Mouse (Mus musculus): Measurements from ENCODE around the gene Sumo3.

Sumo3 gene

DNA sequence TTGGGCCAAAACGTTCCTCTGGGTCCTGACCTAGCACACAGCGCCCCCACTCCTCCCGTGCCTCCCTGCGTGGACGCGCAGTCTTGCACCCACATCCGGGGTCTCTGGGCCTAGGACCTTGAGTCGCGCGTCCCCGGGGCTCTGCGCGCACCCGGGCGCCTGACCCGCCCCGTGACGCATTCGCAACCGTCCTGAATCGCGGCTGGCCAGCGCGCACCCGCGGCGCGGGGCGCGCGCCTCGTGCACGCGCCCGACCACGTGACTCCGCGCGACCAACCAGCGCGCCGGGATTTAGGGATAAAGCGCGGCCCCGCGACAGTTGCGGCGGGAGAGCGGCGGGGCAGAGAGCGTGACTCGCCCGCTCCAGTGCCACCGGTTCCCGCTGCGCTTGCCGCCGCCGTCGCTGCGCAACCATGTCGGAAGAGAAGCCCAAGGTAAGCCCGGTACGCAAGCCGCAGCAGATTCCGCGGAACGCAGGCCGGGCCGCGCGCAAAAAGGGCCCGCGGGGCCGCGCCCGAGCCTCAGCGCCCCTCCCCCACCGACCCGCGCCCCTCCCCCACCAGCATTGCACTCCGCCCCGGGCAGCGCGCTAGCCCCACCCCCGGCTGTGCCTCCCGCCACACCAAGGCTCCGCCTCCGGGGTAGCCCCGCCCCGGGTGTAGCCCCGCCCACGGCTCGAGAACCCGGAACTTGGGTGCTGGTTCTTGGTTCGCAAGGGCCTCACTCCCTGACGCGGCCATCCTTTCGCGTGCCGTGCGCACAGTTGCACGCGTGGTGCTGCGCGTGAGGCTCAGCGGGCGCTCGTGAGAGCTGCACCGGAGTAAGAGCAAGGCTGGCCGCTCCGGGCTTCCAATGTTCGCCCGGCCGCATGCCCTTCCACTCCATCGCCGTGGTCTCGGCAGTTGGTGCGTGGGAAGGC, at the start of gene Sumo3, which contains the start of gene Gm49325:
TSS of gene Sumo3 (plus strand) at position 190 of the 919 bp plus-strand sequence.
TSS of gene Gm49325 (plus strand) at position 290 of the 919 bp plus-strand sequence.
- DNase-seq: peak; percentile 100

DNA sequence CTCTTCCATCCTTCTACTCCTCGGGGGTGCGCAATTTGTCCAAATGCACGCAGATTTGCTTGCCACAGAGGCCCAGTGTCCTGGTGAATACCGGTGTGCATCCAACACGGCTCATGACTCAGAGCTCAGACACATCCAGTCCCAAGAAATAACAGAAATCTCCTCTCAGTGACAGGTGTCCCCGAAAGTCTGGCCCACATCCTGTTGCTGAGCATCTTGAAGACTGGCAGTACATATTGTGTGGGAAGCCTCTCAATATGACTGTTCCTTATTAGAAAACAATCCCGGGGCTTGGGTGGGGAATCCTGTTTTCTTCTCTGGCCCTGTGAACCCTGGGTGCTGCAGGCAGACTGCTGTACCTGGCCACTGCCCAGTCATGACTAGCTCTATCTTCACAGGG, 49.3 kb upstream of the Sumo3 start:
- no peak for DNase-seq

DNA sequence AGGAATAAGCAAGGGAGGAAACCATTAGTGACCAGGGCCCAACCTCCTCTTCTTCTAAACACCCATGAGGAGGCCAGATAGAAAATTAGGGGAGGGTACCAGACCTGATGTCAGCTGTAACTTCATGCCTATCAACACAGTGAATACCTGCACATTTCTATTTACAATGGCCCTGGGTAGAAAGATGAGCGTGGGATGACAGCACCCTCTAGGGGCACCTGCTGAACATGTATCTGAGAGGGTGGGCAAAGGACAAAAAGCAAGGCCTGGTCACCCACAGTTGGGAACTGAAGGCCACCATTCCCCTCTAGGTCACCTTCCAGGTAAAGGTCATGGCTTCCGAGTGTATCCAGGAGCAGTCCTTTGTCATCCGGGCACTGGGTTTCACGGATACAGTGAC, 48.3 kb upstream of the Sumo3 start:
- DNase-seq: peak; percentile 28

DNA sequence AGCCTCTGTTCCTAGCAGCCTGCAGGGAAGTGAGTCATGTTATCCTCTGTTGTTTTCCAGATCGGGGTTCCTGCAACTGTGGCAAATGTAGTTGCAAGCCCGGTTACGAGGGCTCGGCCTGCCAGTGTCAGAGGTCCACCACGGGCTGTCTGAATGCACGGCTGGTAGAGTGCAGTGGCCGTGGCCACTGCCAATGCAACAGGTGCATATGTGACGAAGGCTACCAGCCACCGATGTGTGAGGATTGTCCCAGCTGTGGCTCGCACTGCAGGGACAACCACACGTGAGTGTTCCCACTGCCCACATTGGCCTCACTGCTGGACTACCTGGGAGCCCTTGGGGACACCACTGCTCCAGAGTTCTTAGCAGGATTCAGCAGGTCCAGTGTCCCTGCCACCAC, 45.8 kb upstream of the Sumo3 start:
- DNase-seq: no peak

DNA sequence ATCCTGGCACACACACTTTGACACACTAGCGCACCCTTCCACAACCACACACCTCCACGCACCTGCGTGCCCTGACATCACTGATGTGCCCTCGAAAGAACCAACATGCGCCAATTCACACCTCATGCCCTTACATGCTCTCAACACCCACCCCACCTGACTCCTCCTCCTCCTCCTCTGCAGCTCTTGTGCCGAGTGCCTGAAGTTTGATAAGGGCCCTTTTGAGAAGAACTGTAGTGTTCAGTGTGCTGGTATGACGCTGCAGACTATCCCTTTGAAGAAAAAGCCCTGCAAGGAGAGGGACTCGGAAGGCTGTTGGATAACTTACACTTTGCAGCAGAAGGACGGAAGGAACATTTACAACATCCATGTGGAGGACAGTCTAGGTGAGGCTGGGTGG, 45.1 kb upstream of the Sumo3 start:
- no peak for DNase-seq

DNA sequence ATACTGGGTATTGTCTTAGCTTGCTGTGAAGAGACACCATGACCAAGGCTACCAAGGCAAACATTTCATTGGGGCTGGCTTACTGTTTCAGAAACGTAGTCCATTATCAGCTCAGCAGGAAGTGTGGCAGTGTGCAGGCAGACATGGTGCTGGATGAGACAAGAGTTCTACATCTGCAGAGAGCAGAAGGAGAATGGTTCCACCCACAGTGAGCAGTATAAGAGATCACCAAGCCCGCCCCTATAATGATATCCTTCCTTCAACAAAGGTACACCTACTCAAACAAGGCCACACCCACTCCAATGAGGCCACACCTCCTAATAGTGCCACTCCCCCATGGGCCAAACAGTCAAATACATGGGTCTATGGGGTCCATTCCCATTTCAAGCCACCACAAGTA, 44.4 kb upstream of the Sumo3 start:
- no peak for DNase-seq

DNA sequence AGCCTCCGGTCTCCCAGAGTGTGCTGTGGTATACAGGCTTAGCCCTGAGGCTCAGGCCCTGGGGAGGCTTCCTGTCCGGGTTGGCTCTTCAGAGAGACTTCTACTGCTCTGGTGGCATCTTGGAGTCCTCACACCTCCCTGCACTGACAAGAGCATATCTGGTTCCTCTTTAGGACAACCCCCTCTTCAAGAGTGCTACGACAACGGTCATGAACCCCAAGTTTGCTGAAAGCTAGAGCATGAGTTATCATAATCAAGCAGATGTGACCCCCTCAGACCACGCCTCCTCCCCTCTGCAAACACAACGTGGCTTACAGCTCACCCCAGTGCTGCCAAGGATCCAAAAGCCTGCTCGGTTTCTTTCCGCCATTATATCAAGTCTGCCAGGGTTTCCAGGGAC, 40.9 kb upstream of the Sumo3 start:
- DNase-seq: no peak

DNA sequence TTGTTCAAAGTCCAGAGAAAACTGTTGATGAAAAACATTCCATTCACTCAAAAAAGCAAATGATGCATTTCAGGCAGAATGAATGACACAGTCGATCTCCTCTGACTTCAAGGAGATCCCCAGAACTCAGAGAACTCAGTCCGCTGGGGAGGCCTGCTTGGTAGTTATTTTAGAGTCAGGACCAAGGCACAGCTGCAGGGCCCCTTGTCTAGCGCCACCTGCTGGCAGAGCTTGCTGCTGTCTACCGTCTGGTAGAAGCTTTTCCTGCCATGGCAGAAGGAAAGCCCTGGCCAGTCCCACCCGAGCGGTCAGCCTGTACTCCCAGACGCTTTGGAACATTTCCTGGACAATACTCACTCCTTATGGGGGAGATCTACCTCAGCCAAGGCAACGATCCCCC, 39.2 kb upstream of the Sumo3 start:
- DNase-seq: peak; percentile 83

DNA sequence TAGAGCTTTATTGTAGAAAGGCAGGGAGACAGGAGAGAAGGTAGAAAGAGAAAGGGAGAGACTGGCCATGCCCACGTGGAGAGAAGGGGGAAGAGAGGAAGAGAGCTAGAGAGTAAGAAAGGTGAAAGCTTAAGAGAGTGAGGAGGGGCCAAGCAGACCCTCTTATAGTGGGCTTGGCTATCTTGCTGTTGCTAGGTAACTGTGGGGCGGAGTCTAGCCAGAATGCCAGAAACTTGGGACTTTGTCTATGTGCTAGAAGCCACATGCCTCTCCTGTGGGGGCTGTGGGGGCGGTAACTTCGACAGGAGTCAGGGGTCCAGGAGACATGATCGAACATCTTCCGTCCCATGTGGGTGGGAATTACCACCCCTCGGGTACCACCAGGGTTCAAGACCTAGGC, 36.4 kb upstream of the Sumo3 start:
- no peak for DNase-seq

DNA sequence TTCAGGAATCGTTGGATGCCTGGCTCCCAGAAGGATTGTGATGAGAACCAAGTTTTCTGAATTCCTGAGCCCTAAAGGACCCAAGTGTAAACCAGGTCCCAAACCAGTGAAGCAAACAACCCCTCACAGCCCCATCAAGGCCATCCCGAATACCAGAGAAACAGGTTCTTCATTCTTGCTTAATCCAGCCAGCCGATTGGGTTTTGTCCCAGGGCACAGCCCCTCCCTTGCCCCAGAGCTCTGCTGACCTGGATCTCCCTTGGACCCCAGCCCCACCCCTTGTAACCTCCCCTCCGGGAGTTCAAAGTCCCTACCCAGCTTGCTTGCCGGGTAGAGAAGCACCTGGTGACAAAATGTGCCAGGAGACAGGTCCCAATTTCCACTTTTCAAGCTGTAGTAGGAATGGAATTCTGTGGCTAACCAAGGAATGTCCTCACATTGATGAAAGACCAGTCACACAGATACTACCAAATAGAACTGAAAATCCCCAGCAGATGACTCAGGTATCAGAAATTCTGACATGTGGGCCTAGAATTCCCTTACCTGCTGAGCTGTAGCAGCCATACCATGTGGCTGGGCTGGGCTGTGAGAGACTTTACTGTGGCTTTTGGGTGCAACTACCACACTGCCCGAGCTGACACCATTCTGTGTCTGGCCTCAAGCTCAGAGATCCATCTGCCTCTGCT, 35.8 kb upstream of the Sumo3 start:
- DNase-seq: no peak

DNA sequence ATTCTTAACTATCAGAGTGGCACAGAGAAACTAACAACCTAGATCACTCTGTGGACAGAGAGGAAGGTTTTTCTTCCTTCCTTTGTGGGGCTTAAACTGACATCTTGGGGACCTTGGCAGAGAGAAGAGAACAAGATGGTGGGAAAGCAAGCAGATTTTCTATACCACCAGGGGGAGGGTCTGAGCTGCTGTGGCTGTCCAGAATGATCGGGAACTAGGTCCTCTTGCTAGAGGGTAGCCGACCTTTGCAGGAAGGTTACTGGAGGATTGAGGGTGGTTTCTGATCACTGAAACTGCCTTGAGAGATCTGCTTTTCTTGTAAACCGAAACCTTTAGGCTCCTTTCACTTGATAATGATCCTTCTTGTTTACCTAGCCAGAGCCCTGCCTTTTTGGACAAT, 33.7 kb upstream of the Sumo3 start:
- peak; percentile 25 for DNase-seq

DNA sequence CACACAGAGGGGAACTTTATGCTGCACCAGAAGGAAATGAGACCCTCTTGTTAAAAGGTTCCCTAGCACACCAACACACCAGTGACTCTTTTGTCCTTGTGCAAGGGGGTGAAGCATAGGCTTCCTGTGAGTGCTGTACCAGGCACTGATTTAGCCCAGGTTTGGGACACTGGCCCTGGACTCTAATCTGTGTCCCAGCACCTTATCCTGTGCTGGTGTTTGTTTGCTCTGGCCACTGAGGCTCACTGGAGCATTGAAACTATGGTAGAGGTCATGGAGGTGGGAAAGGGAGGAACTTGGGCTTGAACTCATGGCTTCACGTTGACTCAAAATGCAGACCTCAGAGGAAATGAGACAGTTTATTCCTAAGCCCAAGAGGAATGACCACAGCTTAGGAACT, 32.7 kb upstream of the Sumo3 start:
- no peak for DNase-seq

DNA sequence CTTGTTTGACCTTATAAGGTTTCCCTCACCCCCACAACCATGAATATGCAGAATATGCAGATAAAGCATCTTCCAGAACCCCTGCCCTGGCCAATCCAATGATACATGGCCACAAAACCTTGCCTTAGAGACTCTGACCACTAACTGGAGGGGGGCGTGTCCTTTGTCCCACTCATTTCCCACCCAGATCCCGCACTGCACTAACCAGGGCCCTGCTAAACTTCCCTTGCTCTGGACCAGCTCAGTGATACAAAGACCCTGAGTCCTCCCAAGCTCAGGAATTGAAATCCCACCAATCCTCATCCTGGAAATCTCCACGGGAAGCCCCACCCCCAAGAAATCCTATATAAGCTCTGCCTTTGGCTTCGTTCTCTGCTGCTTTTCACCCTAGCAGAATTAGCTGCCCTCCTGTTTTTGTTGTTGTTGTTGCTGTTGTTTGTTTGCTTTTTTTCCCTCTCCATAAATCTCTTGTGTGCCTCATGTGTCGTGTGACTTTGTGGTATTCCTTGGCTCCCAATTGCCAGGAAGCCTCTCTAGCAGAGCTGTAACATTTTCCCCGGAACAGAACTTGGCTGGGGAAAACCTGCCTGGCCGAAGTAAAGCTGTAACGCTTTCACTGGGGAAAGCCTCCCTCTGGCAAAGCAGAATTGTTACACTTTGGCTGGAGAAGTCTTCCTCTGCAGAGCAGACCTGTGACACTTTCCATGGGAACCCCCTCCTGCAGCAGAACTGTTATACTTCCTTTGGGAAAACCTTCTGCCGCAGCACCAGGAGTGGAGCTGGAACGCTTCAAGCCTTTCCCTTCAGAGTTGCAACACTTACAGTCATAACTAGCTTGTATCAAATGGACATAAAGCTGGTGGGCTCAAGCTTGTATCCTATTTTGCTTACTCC, 25.6 kb upstream of the Sumo3 start:
- no peak for DNase-seq

DNA sequence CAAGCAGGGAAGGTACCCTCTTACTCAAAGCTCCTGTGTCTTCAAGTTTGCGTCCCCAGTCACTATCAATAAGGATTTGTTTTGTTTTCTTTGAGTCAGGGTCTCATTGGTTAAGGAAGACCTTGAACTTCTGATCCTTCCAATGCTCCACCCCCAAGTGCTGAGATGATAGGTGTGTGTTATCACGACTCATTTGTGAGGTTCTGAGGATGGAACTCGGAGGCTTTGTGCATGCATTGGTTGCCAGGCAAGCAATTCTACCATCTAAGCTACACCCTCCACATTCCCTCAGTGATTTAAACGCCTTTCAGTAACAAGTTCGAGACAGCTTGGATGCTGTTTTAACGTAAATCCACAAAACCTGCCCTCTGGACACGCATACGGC, 24.9 kb upstream of the Sumo3 start:
- DNase-seq: no peak

DNA sequence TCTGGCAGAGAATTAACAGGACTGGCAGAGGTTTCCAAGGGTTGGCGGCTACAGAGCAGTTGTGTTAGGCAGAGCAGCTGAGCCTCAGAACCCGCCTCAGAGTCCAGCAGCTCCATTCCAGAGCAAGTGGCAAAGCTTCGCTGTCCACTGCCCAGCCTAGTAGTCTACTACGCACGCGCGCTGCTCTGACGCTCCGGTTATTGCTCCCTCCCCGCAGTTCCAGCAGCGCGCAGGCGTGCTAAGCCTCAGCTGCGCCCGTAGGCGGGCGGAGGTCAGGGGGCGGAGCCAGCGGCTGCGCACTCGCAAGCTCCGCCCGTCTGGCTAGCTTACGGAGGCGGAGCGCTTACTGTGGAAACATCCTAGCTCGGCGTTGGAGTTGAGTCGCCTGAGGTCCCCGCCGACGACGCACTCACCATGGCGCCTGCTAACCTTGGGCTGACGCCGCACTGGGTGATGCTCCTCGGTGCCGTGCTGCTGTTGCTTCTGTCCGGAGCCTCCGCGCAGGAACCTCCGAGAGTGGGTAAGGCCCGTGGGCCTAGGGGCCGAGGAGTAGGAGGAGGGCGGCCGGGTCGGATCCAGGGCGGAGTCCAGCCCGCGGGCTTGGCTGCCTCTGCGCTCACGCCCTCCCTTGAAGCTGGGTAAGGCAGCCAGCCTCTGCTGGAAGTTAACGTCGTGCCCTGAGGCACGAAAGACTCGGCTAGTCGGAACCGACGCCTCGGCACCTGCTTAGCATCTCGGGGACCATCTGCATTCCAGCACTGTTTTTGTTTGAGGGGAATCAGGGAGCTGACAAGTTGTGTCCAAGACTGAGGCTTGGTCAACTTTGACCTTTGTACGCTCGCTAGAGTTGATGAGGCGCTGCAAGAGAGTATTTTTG, 24.3 kb upstream of the Sumo3 start, which contains the start of gene Pttg1ip:
TSS of gene Pttg1ip (plus strand) at position 313 of the 877 bp plus-strand sequence.
- DNase-seq: peak; percentile 95

DNA sequence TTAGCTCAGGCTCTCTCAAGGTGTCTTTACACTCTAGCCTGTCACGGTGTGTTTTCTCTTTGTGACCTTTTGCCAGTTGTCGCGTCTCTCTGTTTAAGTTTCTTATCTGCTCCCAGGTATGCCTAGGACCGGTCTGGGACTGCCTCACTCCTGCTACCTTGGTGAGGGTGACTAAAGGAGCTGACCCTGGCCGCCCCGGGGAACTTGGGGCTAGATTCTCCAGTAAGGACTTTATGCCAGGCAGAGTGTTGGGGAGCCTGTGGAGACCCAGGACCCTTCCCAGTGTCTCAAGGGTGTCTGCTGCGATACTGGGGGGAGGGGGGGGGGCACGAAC, 23.6 kb upstream of the Sumo3 start:
- DNase-seq: no peak

DNA sequence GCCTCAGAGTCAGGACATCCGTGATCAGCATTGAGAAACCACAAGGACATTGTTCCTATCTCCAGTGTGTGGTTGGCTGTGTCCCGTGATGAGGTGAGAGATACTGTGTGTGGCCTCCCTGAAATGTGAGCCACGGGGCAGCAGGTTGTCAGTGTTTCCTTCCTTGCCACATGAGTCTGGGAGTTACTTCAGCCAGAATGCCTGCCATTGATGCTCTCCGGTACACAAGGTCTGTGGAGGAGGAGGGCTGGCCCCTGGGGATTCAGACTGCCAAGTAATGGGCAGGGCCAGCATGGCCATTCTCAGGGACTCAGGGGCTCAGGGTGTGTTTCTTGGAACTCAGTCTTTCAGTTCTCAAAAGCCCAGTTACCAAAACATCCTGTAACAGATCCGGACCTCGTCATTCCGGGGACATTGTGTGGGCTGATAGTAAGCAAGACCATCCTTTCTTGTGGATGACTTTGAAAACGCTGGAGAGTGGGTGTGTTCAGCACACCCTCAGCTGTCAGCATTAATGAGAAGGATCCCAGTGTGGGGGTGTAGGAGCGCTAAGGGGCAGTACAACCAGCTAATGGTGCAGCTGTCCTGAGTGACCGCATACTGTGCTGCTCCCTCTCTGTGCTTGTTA, 22.0 kb upstream of the Sumo3 start:
- DNase-seq: no peak

DNA sequence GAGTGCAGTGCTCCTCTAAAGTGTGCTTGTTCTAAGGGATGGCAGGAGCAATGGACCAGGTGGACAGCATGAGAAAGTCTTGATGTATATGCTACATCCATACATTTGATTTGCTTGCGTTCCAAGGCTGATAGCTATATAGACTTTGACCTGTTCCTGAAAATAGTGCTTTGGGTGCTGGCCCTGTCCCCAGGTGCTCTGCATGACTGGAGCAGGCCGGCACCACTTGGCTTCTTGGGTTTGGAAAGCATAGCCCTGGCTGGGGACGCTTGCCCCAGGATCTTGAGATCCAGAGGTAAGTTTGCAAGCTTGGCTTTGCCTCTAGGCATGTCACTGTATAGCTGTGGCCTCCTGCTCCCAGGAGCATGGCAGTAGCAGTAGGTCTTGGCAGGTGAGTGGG, 19.3 kb upstream of the Sumo3 start:
- no peak for DNase-seq

DNA sequence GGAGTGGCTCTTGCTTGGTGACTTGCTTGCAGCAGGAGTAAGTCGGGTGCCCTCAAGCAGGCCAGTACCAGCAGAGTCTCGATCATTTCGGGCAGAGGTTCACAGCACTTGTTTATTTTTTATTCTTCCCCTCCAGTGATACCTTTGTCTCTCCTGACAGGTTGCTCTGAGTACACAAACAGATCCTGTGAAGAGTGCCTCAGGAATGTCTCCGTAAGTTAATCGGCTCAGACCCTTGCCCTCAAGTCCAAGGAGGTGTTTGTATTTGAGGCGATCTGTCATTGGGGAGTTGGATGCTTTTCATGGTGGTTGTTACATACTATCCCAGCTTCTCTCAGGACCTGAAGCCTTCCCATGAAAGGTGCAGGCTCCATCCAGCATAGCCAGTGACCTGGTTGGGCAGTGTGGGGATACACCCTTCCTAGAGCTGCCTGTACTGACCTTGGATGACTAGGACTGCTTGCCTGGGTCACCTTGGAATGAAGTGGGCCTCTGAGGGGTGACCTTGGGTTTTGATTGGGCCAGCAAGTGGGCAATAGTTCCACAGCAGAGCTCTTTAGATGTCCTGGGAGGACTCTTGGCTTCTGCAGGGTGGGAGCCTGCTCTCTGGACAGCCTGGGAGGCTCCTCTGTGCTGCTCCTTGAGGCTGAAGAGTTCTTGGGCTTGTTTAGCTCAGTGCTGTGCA, 18.7 kb upstream of the Sumo3 start:
- DNase-seq: no peak

DNA sequence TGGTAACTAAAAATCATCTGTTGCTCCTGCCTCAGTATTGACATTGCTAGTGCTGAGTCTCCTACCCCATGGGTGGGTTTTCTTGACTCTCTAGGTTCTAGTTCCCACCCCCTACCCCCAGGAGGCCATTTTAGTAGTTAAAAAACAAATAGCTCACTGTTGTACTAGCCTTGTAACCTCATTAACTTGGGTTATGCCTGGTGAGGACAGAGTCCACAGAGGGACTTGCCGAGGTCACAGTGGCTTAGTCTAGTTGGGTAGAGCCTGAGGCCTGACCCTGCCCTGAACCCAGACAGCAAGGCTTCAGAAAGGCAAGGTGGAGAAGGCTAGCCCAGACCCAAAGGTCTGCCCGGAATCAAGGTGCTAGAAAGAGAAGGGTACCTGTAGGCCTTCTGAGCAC, 17.9 kb upstream of the Sumo3 start:
- no peak for DNase-seq

DNA sequence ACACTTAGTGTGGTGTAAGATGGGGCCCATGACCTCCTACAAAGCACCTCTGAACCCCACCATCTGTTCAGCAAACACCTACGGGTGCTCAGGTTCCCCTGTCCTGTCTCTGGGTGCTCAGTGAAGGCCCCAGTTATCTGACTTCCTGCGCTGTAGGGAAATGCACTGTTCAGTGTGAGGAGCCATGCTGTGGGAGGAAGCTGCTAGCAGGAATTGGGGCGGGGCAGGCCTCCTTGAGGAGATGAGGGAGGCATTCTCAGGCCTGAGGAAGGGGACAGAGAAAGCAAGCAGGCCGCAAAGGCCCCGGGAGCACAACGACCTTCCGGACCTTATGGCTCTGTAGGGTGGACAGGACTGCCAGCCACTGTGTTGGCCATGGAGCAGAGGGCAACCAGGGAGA, 16.8 kb upstream of the Sumo3 start:
- no peak for DNase-seq

All from thymus, postnatal 25 days (tissue).